Mouse (Mus musculus) olfactory bulb, adult 2 months (tissue): ENCODE measurements around the gene Ercc5. TPM values are rescaled to one million over a fixed set of nuclear protein-coding genes. Genes with fewer than 3 reads are reported as not detected.

Source experiments
- H3K27ac ChIP-seq: fragments of 200-500 bp; 2 replicates; pipeline ENCODE4 v1.5.1; 2012; ENCODE audit warnings: low read depth, low read length; ENCODE audit not compliant: insufficient read depth
- H3K4me1 ChIP-seq: fragments of 200-500 bp; 2 replicates; pipeline ENCODE4 v1.6.1; 2012; ENCODE audit warnings: low read length; ENCODE audit not compliant: control insufficient read depth, insufficient read depth
- H3K4me3 ChIP-seq: fragments of 200-500 bp; 2 replicates; pipeline ENCODE4 v1.5.1; 2012; ENCODE audit warnings: mild to moderate bottlenecking, low read depth, low read length, moderate library complexity; ENCODE audit not compliant: insufficient read depth
- CTCF ChIP-seq: fragments of 200-500 bp; IDR thresholded peaks from 2 replicates; pipeline ENCODE4 v1.5.1; 2012; ENCODE audit warnings: low read depth, mild to moderate bottlenecking, low read length, moderate library complexity; ENCODE audit not compliant: insufficient read depth
- POLR2A ChIP-seq: fragments of 200-500 bp; IDR thresholded peaks from 2 replicates; pipeline ENCODE4 v1.6.1; 2012; ENCODE audit warnings: mild to moderate bottlenecking, low read depth, low read length, moderate library complexity; ENCODE audit not compliant: insufficient read depth
- WGBS: fragments of 180-500 bp; shearing (Covaris S2); methylation state at CpG from one replicate; pipeline ENCODE4 v1.1.7; 2018; 5-methylcytosine and 5-hydroxymethylcytosine counted together
- polyA plus RNA-seq: library from polyadenylated mRNA; stranded (reverse); fragments of >200 nt; gene quantifications from 2 replicates; pipeline ENCODE4 v1.2.4, GENCODE M21; 2012; ENCODE audit warnings: low replicate concordance; ENCODE audit not compliant: missing spikeins, insufficient read depth, insufficient read length

The Ercc5 gene
- polyA plus RNA-seq = not detected in 2 replicates

DNA sequence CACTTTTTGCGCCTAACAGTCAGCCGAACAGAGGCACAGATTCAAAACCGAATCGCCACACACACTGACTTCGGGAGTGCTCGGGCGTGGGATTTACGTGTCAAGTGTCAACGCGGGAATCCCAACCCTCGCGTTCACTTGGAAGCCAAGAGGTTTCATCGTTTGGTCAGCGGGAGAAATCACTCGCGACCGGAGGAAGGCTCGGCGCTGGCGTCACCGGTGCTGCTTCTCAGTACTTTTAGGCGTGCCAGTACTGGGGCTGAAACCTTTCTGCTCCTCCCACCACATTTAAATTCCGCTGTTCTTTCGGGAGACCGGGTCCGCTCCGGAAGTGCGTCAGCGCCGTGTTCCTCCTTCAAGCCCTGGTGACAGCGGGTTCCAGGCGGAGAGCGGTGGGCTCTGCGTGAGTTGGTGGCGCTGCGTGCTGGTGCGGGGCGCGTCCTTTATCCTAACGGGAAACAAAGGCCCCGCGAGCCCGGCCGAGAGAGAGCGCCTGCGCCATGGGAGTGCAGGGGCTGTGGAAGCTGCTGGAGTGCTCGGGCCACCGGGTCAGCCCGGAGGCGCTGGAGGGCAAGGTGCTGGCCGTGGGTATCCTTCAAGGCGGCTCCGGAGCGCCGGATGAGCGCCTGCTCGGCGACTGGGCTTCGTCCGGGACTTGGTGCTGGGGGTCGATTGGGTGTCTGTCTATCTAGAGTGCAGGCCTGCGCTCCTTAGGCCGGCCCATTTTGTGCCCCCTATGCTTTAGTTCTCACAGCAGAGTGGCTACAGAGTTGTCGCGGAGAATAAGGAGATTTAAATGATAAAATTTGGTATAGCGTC is at the start of gene Ercc5:
TSS of gene Ercc5 (plus strand) at position 182 of the 819 bp plus-strand sequence.
- under 1% methylated on average over 66 of the region's 66 CpGs for WGBS
- Histone ChIP-seq H3K4me1 (no peaks in the 10 kb centered on the region), H3K27ac (peak within 1 kb of the TSS; percentile 87), H3K4me3 (peak within 1 kb of the TSS; percentile 80)
- TF ChIP-seq CTCF (no peak), POLR2A (peak; percentile 73)

- under 1% methylated on average over 55 of the region's 55 CpGs for WGBS
- Histone ChIP-seq H3K27ac (no peak overlapping the region), H3K4me1 (0 out of 2 replicates have a peak, but pooled peaks cover 3% of the 10 kb centered on the region), H3K4me3 (peak overlapping the region; percentile 77)
- no peak for TF ChIP-seq POLR2A
- no peak for TF ChIP-seq CTCF
Measured at GRCm38 (mm10) chr1:44101448-44102225, 45.9 kb upstream of the Ercc5 start.

DNA sequence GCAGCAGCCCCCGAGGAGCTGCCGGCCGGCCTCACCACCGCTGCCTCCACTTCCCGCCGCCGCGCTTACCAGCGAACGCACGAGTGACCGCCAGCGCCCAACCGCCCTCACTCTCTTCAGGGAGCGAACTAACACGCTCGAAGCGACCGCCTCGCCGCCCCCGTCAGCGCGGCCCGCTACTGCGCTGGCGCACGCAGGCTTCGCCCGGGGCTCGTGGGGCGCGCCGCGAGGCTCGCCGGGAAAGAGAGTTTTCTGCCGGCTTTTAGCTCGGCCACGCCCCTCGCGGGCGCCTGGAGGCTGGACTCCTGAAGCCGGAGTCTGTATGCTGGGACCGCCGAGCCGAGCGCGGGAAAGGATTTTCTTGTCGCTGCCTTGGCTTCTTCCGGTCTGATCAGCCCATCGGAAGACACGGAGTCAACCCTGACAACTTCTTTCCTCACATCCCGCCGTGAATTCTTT is 45.3 kb upstream of the Ercc5 start, which contains the start of gene Tex30:
TSS of gene Tex30 (minus strand) at position 183 of the 459 bp plus-strand sequence.
- under 1% methylated on average over 55 of the region's 55 CpGs for WGBS
- H3K4me3 ChIP-seq = peak within 1 kb of the TSS; percentile 77
- 0 out of 2 replicates have a peak, but pooled peaks cover 3% of the 10 kb centered on the region for H3K4me1 ChIP-seq
- H3K27ac ChIP-seq = no peak within 1 kb of the TSS
- peak; percentile 50; the same call in 1 of the 2 replicates for TF ChIP-seq POLR2A
- TF ChIP-seq CTCF = no peak

DNA sequence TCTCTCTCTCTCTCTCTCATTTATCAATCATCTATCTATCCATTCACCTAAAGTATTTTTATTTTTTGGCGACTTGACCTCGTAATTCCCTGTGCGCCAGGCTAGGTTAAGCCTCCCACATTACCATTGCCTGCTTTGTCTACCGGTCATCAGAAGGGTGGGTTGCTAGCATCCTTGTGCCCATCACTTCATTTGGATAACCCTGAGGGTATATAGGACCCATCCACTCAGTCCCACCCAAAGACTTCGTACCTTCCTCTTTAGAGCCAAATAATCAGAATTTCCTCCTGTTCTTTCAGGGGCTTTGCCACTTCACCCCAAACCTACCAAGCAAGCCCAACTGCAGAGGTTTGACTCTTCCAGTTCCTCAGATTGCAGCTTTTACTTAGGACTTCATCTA is 44.6 kb upstream of the Ercc5 start:
- no peak overlapping the region for H3K4me3 ChIP-seq
- no peak overlapping the region for H3K27ac ChIP-seq
- 0 out of 2 replicates have a peak, but pooled peaks cover 3% of the 10 kb centered on the region for H3K4me1 ChIP-seq
- WGBS = 14% methylated on average over 5 of the region's 5 CpGs
- TF ChIP-seq POLR2A (no peak), CTCF (no peak)

GRCm38 (mm10) chr1:44117571-44117970 is 30.0 kb upstream of the Ercc5 start:
- H3K27ac ChIP-seq = no peak overlapping the region
- no peak overlapping the region for H3K4me3 ChIP-seq
- no peaks in the 10 kb centered on the region for H3K4me1 ChIP-seq
- TF ChIP-seq POLR2A (no peak), CTCF (no peak)

DNA sequence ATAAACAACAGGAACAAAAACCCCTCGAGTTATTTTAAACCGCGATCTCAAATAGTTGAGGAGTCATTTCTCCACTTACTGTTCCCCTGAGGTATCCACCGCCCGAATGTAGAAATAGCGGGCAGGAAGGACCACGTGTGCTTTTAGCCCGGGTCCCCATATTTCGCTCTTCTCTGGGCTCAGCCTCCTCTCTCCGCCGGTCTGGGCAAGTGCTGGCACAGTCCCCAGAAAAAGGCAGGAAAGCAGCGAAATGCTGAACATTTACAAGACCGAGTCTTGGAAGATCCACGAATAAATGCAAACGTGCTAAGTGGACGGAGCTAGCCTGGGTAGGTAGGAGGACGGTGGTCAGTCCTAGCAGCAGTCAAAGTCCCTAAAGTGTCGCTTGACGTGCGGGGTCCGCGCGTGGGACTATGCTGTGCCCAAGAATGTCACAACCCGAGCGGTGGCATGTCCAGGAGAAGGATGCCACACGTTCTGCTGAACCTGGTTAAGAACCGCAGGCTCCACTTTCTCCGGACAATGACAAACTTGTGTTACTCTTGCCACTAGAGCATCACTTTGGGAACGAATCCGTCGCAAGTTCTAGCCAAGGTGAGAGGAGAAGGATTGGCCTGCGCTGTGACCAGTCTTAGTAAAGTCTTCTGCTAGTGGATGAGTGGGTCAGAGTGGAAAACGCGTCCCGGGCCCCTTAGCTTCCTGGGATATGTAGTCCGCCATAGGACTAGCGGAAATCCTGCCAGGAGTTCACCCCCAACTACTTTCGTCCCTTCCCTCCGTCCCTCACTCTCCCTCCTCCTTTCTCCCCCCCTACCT is 29.1 kb upstream of the Ercc5 start, which contains the start of the genes Kdelc1 and Bivm:
TSS of gene Kdelc1 (minus strand) at position 570 of the 816 bp plus-strand sequence.
TSS of gene Bivm (plus strand) at position 719 of the 816 bp plus-strand sequence.
- no peaks in the 10 kb centered on the region for H3K4me1 ChIP-seq
- H3K27ac ChIP-seq = peak within 1 kb of the TSS; percentile 94
- H3K4me3 ChIP-seq = peak within 1 kb of the TSS; percentile 93
- WGBS = under 1% methylated on average over 39 of the region's 39 CpGs
- TF ChIP-seq POLR2A = no peak; the same call in 1 of the 2 replicates
- TF ChIP-seq CTCF = no peak

- H3K4me3 ChIP-seq = peak overlapping the region; percentile 93
- under 1% methylated on average over 42 of the region's 43 CpGs for WGBS
- TF ChIP-seq CTCF (no peak), POLR2A (peak; percentile 54)
- no peaks in the 10 kb centered on the region for H3K4me1 ChIP-seq
- peak overlapping the region; percentile 94 for H3K27ac ChIP-seq
Measured at GRCm38 (mm10) chr1:44119201-44120073, 28.1 kb upstream of the Ercc5 start.
